Mouse (Mus musculus): ENCODE data around the gene Ppm1h.

Gene Ppm1h

GRCm38 (mm10) chr10:122819808-122820207, 141.2 kb downstream of the Ppm1h start:
- no peak for DNase-seq

GRCm38 (mm10) chr10:122821549-122821948, 143.0 kb downstream of the Ppm1h start:
- DNase-seq: no peak

GRCm38 (mm10) chr10:122823642-122824041, 145.1 kb downstream of the Ppm1h start:
- no peak for DNase-seq

- no peak for DNase-seq
Observed at GRCm38 (mm10) chr10:122826696-122827331, 148.3 kb downstream of the Ppm1h start.

- no peak for DNase-seq
Observed at GRCm38 (mm10) chr10:122827719-122828414, 149.3 kb downstream of the Ppm1h start.

GRCm38 (mm10) chr10:122829801-122830217, 151.2 kb downstream of the Ppm1h start:
- DNase-seq: no peak

- no peak for DNase-seq
Observed at GRCm38 (mm10) chr10:122830638-122831037, 152.1 kb downstream of the Ppm1h start.

- DNase-seq: no peak
Observed at GRCm38 (mm10) chr10:122842014-122842413, 163.5 kb downstream of the Ppm1h start.

- DNase-seq: no peak
Observed at GRCm38 (mm10) chr10:122842961-122843360, 164.4 kb downstream of the Ppm1h start.

- DNase-seq: no peak
Observed at GRCm38 (mm10) chr10:122845471-122845870, 166.9 kb downstream of the Ppm1h start.

- peak; percentile 31 to 63 for DNase-seq
Observed at GRCm38 (mm10) chr10:122846476-122846875, 167.9 kb downstream of the Ppm1h start.

GRCm38 (mm10) chr10:122848020-122848457, 169.5 kb downstream of the Ppm1h start:
- DNase-seq: no peak

GRCm38 (mm10) chr10:122851267-122852160, 173.0 kb downstream of the Ppm1h start:
- no peak for DNase-seq

GRCm38 (mm10) chr10:122854571-122854970, 176.0 kb downstream of the Ppm1h start:
- DNase-seq: no peak

- no peak for DNase-seq
Observed at GRCm38 (mm10) chr10:122855149-122855548, 176.6 kb downstream of the Ppm1h start.

- DNase-seq: no peak
Observed at GRCm38 (mm10) chr10:122856040-122856764, 177.6 kb downstream of the Ppm1h start.

- no peak for DNase-seq
Observed at GRCm38 (mm10) chr10:122857155-122857554, 178.6 kb downstream of the Ppm1h start.

GRCm38 (mm10) chr10:122858904-122859641, 180.5 kb downstream of the Ppm1h start:
- no peak for DNase-seq

- no peak for DNase-seq
Observed at GRCm38 (mm10) chr10:122859642-122859997, 181.1 kb downstream of the Ppm1h start.

- no peak for DNase-seq
Observed at GRCm38 (mm10) chr10:122860076-122860475, 181.5 kb downstream of the Ppm1h start.

- DNase-seq: no peak
Observed at GRCm38 (mm10) chr10:122861696-122862385, 183.3 kb downstream of the Ppm1h start.
